Mouse (Mus musculus) embryo, embryonic 9.5 days (tissue): ENCODE results near the gene Dock9.
A peak's percentile ranks its signal among the peaks of the same experiment; 100 is the strongest.
"Not testable (repeated sequence)": the region's sequence is repeated elsewhere in the genome, so short reads cannot be mapped to it uniquely, and the experiment has no call there.

Experiments
- DNase-seq: peaks from one replicate; pipeline ENCODE4 v3.0.0-alpha.2; 2017; ENCODE audit errors: extremely low spot score

The Dock9 gene

DNA sequence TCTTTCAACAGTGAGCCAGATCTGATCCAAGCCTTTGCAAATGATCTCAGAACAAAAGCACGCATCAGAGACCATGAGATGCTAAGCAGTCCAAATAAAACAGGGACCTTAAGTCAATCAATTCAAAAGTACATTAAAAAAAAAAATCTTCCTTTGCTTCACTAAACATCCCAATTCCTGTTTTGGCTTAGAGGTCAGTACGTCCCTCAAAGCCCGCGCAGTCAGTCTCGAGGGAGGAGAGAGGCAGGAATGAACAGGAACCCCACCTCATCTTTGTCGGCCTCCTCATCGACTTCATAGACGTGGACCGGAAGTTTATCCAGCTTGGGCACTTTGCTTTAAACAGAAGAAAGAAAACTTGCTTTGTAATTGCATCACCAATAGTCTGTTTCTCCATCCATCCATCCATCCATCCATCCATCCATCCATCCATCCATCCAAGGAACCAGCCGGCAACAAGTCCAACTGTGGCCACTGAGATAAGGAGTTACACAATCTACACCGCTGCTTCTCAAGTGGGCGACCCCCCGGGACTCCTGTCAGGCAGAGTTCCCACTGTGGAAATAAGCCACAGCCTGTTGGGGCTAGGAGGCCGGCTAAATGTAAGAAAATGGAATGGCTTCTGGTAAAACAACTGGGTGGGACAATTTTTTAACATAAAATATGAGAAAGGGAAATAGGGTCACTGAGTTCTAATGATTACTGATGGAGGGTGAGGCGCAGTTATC lies 137.3 kb downstream of the Dock9 start:
- DNase-seq: no peak

DNA sequence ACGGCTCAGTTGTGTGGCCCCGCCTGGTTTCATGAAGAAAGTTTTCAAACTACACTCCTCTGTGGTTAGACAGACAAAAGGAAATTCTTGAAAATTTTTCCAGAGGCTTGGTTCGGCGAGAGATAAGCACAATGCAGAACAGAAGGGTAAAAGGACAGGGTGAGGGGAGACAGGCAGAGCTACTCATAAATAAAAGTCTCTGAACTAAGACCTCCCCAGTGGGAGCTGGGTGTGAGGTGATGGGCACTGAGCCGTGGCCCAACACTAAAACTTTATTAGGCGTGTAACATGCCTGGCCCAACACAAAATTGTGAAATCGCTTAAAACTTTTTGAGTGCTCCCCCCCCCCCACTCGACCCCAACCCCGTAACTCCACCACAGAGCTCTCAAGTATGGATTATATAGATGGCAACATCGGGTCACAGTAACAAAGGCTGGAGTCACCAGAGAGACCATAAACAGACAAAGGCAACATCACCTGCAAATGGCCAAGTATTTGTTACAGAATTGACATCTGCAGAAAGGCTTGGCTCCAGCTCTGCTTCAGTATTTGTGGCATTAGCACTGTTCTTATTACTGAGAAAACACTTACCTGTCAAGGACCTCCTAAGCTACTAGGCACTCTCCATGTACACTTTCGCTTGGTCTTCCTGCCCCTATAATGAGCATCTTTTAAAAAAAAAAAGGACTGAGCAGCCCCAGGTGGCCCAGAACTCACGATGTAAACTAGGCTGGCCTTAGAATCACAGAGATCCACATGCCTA lies 138.4 kb downstream of the Dock9 start:
- no peak for DNase-seq

DNA sequence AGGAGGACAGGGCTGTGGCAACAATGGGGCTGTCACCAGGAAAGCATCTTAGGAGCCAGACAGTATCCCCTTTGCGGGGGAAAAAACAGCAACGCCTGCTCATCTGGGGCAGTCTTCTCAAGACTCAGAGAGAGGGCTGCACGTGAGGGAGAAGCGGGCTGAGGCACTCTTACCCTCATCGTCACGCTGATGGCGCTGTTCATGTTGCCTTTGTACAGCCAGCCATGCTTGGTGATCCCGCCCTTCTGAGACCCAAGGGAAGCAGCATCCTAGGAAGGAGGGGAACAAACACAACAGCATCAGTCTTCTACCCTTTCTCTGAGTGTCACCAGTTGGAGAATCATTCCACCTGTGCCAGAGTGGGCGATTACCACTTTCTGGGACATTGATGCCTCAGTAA lies 139.1 kb downstream of the Dock9 start:
- DNase-seq: no peak

DNA sequence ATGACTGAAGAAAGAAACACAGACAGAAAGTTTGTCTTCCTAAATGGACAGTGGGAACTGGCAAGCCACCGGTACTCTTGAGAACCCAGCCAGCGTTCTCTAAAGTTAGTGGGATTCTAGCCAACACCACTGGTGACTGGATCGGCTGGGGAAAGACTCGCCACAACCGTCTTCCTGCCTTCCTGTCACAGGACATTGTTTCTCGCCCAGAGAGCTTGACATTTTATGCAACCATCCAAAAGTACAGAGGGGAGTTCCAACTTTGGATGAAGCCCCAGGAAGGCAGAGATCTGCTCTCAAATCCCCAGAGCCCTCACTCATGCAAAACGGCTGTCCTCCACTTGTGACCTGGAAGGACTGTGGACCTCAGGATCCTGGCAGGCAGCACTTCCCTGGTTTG lies 140.0 kb downstream of the Dock9 start:
- no peak for DNase-seq

DNA sequence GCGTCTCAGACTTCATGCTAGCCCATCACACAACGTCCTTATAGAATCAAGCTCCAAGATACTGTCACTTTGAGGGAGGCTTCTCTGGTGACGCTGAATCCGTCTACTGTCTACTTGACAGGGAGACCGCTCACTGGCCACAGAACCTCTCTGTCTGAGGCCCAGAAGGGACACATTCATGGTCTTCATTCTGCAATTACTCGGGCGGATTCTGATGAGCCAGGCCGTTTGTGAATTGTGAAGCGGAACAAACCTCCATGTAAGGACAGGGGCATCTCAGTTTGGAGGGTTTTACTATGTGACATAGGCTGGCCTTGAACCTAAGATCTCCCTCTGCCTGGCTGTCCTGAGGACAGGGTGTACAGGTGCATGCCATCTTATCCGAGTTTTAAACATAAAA lies 140.7 kb downstream of the Dock9 start:
- no peak for DNase-seq

DNA sequence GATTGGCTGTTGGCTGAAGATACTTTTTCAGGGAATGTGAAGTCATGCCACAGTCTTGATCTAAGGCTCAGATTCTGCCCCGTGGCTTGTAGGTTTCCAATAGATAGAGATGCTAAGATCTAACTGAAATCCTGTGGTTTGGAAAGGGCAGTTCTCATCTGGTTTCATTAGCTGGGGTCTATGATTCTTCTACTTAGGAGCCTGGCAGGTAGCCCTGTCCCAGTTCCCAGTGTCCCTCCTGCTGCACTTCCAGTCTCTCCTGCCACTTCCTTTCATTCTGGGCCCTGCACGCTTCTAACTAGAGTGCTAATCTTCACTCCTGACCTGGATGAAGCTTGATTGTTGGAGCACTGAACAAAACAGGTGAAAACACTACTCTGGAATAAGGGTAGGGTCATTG lies 142.7 kb downstream of the Dock9 start:
- no peak for DNase-seq

DNA sequence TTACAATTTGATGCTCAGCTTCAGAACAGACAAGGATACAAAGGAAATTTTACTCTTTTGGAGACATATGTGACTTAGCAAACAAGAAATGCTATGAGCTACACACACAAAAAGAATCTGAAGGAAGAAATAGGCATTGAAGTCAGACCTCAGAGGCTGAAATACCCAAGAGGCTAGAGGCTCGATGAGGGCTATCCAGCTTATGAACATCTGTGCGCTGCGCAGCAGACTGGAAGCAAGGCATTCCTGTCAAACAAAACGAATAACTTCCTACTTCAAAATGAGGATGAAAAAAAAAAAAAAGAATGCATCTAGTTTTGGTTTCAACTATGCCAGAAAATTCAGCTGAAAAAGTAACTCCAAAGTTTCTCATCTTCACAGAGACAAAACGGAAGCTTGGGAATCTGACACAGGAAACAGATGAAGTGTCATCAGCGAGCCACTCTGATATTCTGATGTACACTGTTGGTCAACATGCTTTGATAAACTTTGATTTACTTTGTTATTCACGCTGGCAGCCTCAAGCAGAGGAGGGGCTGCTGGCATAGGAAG lies 143.1 kb downstream of the Dock9 start:
- no peak for DNase-seq

DNA sequence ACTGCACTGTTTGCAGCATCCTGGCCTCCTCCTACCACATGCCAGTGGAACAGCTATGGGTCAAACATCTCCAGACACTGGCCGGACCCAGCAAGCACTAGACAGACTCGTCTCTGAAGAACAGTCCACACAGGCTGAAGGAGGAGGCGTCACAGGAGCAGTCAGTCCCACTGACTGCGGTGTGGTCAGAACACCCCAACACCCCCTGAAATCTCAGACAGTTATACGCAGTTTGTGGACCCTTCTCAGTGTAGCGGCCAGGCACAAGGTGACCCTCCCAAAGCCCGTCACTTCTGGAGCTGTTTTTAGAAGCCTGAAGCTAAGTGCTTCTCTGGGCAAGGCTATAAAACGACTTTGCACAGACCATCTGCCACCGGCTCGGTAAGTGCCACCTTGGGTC lies 143.9 kb downstream of the Dock9 start:
- DNase-seq: no peak

DNA sequence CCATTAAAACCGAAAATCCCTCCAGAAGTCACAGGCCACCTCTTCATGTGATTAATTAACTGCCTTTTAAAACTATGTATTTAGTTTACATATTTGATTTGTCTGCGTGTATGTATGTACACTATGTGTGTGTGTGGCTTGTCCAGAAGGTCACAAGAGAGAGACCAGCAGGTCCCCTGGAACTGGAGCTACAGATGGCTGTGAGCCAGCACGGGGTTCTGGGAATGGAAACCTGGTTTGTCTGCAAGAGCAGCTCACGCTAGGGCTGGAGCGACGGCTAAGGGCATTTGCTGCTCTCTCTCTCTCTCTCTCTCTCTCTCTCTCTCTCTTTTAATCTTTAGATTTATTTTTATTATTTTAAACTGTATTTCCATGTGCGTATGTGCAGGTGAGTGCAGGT lies 144.4 kb downstream of the Dock9 start:
- DNase-seq: no peak

DNA sequence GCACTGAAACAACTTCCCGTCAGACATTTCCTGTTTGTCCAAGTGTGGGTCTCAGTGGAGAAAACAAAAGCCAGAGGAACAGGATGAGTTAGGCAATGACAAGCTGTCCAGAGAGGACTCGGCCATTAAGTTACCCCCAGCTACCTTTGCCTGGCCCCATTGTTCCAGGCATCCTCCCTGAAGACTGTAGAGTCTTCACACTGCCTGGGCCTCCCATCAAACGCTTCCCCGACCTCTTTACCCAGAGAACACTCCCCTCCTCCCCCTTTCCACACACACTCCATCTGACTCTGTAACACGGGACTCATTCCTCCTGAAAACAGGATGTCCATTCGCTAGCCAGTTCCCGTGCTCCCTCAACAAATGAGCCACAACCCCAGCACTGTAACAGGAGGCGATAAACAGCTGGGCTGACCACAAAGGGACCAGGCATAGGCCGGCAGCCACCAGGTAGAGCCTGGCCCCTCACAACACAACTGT lies 149.0 kb downstream of the Dock9 start:
- peak; percentile 15 for DNase-seq

DNA sequence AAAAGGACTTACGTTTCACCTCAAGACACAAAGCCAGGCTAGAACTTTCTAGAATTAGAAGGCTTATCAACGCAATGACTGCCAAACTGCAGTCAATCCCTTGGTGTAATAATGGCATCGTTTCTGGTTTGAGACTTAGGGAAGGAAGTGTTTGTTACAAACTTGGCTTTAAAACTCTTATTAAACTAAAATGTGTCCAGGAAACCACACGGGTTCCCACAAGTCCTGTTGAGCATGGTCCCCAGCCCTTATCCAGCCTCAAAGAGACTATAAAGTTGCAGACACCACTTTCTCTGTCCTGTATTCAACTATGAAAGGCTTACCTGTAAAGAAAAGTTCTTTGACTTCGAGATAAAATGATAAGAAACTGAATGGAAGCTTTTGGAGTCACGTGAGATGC lies 149.9 kb downstream of the Dock9 start:
- DNase-seq: no peak

DNA sequence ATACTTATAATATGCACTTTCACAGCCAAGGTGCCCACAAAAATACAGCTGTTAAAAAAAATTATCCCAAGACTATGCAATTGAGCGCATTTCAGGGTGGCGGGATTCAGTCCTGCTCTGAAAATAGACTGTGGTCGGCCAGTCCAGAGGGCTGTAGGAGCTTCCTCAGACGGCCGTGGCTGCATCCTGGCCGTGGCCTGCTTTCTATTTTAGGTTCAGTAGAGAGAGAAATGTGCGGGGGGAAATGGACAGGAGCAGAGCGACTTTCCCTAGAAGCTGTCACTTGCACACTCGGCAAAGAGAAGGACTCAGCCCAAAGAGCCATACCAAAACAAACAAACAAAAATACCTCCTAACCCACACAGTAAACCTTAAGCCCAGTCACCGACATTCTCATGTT lies 151.0 kb downstream of the Dock9 start:
- DNase-seq: no peak

DNA sequence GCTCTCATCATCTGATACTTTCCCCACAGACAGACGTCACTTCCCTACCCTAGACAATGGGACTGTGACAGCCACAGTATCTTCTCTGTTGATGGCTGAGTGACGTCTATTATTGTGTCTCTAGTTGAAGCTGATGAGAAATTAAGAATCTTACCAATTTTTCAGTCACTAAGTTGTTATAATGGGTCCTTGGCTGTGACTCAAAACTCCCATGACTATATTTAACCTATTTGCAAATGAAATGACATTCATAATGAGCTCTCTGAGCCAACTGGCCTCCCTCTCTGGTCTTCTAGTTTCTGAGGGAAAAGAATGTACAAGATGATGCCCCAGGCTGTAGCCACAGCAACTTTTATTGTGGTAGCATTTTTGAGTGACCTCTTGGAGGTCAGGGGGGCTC lies 153.3 kb downstream of the Dock9 start:
- DNase-seq: no peak

DNA sequence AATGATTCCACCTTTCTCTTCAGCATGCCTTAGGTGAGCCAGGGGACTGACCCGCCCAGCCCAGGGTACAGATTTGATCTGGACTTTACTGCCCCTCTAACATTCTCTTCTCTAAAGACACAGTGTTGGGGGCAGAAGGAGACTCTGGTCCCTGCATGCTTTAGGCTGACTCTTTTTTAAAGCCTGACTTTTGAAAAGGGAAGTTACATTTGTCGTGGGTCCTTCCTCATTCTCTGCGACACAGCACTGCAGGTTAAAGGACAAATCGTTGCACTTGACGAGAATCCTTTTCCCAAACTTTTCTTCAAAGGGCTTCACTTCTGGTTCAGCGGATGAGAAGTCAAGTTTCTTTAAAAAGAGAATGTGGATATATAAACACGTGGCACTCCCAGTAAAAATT lies 156.4 kb downstream of the Dock9 start:
- no peak for DNase-seq

DNA sequence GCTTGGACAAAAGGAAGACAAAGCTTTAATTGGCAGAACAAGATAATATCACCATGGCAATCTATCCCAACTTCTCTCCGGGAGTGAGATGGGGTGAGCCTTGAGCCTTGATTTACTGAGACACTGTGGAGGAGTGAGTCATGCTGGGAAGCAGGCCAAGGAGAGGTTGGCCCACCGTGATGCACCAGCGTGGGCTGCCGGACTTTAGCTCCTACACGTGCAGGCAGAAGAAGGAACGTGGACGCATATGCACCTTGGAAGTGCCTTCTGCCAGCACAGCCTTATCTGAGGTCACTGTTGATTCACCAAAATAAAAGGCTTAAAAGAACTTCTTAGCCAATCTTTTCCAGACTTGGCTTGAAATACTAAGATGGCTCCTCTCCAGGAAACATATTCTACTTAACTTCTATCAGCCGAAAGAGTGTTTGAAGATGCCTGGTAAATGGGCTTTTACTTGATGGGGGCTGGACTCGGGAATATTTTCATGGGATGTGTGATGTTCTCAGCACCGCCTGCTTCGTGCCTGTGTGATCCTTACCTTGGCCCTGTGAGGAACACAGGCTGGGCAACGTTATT lies 160.6 kb downstream of the Dock9 start:
- no peak for DNase-seq

DNA sequence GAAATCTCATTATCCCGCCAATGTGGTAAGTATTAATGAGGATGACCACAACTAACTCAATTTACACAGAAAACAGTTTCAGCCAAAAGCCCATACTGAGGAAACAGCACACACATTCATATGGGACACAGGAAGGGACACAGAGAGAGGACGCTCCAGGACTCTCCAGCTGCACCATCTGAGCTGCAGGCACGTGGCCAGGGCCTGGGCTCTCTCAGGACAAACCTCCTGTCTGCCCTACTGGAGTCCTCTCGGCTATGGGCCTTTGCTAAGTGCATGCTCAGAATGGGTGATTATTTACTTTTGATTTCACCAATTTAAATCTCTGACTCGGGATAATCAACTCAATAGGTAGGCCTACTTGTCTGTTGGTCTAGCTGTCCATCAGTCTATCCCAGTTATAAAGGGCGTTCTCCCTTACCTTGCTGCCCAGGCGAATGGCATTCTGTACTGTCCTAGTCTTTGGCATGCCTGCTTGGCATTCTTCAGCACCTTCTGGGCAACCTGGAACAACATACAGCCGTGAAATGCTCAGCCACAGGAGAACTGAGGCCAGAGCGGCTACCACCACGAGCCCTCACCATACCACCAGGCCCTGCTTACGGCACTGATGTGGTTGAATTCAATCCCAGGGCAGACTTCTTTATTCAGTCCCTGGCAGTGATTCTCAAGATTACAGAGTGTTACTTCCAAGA lies 162.8 kb downstream of the Dock9 start:
- DNase-seq: no peak

DNA sequence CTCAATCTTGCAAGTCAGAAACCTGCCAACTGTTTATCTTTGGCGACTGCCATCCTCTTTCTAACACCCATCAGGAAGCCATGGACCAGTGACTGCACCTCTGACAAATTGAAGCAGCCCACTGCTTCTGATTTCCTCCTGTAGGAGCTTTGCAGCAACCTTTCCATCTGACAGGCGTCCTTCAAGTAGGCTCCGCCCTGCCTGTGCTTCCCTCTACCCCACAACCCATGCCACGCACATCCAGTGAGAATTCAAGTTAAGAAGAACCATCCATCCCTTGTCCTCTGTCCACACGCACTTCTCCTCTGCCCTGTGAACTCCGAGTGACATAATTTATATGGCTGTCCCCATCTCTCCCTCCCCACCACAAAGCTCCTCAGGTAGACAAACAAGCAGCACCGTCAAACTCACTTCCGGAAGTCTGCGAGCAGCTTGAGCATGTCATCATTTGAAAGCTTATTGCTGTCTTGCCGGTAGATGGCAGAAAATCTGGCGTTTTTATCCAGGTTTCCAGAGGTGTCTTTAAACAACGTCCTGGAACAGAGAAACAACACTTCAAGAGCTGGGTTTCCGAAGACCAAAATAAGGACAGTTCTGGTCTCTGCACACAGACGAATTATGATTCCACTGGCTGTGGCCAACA lies 163.4 kb downstream of the Dock9 start:
- no peak for DNase-seq

DNA sequence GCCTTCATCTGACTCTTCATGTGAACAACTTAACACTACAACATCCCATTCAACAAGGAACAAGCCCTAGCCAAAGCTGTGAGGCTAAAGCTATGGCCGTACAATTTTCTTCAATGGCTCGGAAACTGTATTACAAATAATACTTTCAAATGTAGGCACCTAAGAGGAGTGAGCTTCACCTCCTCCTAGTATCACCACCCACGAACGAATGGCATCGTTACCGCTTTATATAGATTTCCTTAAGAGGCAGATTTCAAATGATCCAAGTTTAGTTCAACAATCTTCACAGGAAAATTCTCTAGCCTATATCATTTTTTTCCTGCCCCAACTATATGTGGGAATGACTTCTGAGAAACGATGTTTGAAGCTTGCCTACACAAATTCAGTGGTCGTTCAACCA lies 165.7 kb downstream of the Dock9 start:
- DNase-seq: no peak

DNA sequence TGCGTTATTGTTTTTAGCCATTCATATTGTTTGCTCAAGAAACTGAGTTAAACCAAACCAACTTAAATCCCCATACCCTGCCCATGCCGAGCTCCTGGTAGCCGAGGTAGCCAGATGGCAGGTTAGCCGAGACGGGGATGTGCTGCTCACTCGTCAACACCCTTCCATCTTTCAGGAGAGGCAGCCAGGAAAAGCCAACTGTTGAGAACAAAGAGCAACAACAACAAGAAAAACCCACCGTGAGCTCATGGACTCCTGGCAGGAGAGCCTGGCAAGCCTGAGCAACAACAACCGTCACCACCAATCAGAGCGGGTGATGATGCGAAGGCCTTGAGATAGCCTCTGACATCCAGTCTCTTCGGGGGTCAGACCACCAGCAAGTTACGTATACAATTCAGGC lies 170.9 kb downstream of the Dock9 start:
- no peak for DNase-seq

DNA sequence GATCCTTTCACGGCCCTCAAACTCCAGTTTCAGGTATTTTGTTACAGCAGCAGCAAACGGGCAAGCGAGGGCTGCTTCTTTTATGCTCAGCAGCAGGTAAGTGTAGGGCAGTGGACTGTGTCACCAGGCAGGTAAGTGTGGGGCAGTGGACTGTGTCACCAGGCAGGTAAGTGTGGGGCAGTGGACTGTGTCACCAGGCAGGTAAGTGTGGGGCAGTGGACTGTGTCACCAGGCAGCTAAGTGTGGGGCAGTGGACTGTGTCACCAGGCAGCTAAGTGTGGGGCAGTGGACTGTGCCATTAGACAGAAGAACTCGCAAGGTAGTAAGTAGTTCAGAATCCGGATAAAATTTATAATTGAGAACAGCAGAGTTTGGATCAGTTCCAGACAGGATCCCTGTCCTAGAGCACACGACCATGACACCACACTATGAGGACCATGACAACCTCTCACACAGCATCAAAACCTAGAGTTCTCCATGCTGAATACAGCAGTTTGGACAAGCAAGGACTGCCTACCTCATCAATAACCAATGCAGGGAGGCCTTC lies 173.6 kb downstream of the Dock9 start:
- not testable (repeated sequence) for DNase-seq

DNA sequence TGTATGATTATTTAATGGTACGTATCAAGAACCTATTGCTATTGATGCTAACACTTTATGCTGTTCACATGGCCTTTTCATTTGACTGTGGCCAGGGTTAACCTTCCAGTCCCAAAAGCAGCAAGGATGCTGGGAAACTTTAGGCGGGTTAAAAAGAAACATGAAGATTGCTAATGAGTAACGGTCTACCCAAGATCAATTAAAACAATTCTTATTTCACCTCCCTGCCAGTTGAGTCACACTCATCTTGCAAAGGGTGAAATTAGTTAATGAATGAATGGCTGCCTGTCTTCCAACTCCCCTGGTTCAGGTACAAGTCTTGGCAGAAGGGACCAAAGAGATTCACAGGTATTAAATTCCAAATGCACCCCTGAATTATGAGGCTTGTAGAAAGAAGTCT lies 175.8 kb downstream of the Dock9 start:
- no peak for DNase-seq
